Mouse (Mus musculus) heart, embryonic 11.5 days (tissue): ENCODE data around the gene Fxyd5. TPM values are rescaled to one million over a fixed set of nuclear protein-coding genes. Genes with fewer than 3 reads are reported as not detected.
A peak's percentile ranks its signal among the peaks of the same experiment; 100 is the strongest.

Experiments used
- ATAC-seq: fragments of 200-750 bp; cut with Nextera tagmentation; replicated peaks from 2 replicates; pipeline ENCODE4 v1.8.0; 2017; ENCODE audit warnings: moderate library complexity; ENCODE audit not compliant: insufficient number of reproducible peaks, low FRiP score, low TSS enrichment
- H3K27ac ChIP-seq: fragments of 300-500 bp; sonication (generic); 2 replicates; pipeline ENCODE4 v1.5.1; 2014; ENCODE audit warnings: mild to moderate bottlenecking, low read depth, low read length
- H3K27me3 ChIP-seq: fragments of 300-500 bp; sonication (generic); 2 replicates; pipeline ENCODE4 v1.6.1; 2014; ENCODE audit warnings: mild to moderate bottlenecking, low read length, mixed read lengths; ENCODE audit not compliant: control insufficient read depth, insufficient read depth
- H3K36me3 ChIP-seq: fragments of 300-500 bp; sonication (generic); 2 replicates; pipeline ENCODE4 v1.6.1; 2014; ENCODE audit warnings: mild to moderate bottlenecking, low read length, moderate library complexity, mixed read lengths; ENCODE audit not compliant: control insufficient read depth, insufficient read depth
- H3K4me1 ChIP-seq: fragments of 300-500 bp; sonication (generic); 2 replicates; pipeline ENCODE4 v1.6.1; 2014; ENCODE audit warnings: low read length; ENCODE audit not compliant: control insufficient read depth, insufficient read depth
- H3K4me2 ChIP-seq: fragments of 300-500 bp; sonication (generic); 2 replicates; pipeline ENCODE4 v1.6.1; 2014; ENCODE audit warnings: mild to moderate bottlenecking, moderate library complexity
- H3K4me3 ChIP-seq: fragments of 300-500 bp; sonication (generic); 2 replicates; pipeline ENCODE4 v1.5.1; 2014; ENCODE audit warnings: low read depth, low read length
- H3K9ac ChIP-seq: fragments of 300-500 bp; sonication (generic); 2 replicates; pipeline ENCODE4 v1.6.1; 2014; ENCODE audit warnings: mild to moderate bottlenecking, low read depth, low read length, moderate library complexity
- H3K9me3 ChIP-seq: fragments of 300-500 bp; sonication (generic); replicated peaks from 2 replicates; pipeline ENCODE4 v1.6.1; 2016; ENCODE audit warnings: low read length; ENCODE audit not compliant: control insufficient read depth
- WGBS: fragments of 180-500 bp; shearing (Covaris S2); extraction: QIAGEN DNeasy Blood & Tissue Kit; methylation state at CpG from one replicate; pipeline ENCODE4 v1.1.7; 2014; ENCODE audit not compliant: insufficient replicate concordance; 5-methylcytosine and 5-hydroxymethylcytosine counted together
- polyA plus RNA-seq: library from polyadenylated mRNA; unstranded; fragments of >200 nt; fragmentation: Nextera tagmentation; extraction: Ambion mirVana; gene quantifications from 2 replicates; pipeline ENCODE4 v1.2.1, GENCODE M21; 2014

Gene Fxyd5
- polyA plus RNA-seq, 1 experiment from 2014 or later = 38.5 TPM

- Histone ChIP-seq H3K4me1 (no peaks in the 10 kb centered on the region), H3K27me3 (no peaks in the 10 kb centered on the region; the same call in 1 of the 2 replicates), H3K9ac (no peak overlapping the region), H3K4me3 (no peak overlapping the region), H3K4me2 (no peak overlapping the region), H3K36me3 (no peaks in the 10 kb centered on the region), H3K27ac (no peak overlapping the region), H3K9me3 (no peaks in the 10 kb centered on the region)
- no peak for ATAC-seq
These were observed 39.8 kb upstream of the Fxyd5 start for GRCm38 (mm10) chr7:31082106-31082505.

GRCm38 (mm10) chr7:31081106-31081505 is 38.8 kb upstream of the Fxyd5 start:
- Histone ChIP-seq H3K9ac (no peak overlapping the region), H3K4me3 (no peak overlapping the region), H3K4me2 (no peak overlapping the region), H3K27me3 (no peaks in the 10 kb centered on the region; the same call in 1 of the 2 replicates), H3K9me3 (no peaks in the 10 kb centered on the region), H3K4me1 (no peaks in the 10 kb centered on the region), H3K36me3 (no peaks in the 10 kb centered on the region), H3K27ac (no peak overlapping the region)
- 37% methylated on average over 1 of the region's 1 CpGs for WGBS
- ATAC-seq = no peak

GRCm38 (mm10) chr7:31080611-31081010 is 38.3 kb upstream of the Fxyd5 start:
- no peak for ATAC-seq
- WGBS = 56% methylated on average over 3 of the region's 3 CpGs
- H3K9me3 ChIP-seq = no peaks in the 10 kb centered on the region
- H3K27ac ChIP-seq = no peak overlapping the region
- no peaks in the 10 kb centered on the region for H3K36me3 ChIP-seq
- no peaks in the 10 kb centered on the region for H3K4me1 ChIP-seq
- H3K4me2 ChIP-seq = no peak overlapping the region
- H3K27me3 ChIP-seq = no peaks in the 10 kb centered on the region; the same call in 1 of the 2 replicates
- no peak overlapping the region for H3K9ac ChIP-seq
- no peak overlapping the region for H3K4me3 ChIP-seq

GRCm38 (mm10) chr7:31079670-31080069 is 37.4 kb upstream of the Fxyd5 start:
- no peak for ATAC-seq
- H3K9me3 ChIP-seq = no peaks in the 10 kb centered on the region
- H3K4me3 ChIP-seq = no peak overlapping the region
- H3K27ac ChIP-seq = no peak overlapping the region
- H3K27me3 ChIP-seq = no peaks in the 10 kb centered on the region; the same call in 1 of the 2 replicates
- H3K9ac ChIP-seq = no peak overlapping the region
- no peaks in the 10 kb centered on the region for H3K36me3 ChIP-seq
- H3K4me2 ChIP-seq = no peak overlapping the region
- H3K4me1 ChIP-seq = no peaks in the 10 kb centered on the region
- 87% methylated on average over 8 of the region's 8 CpGs for WGBS

GRCm38 (mm10) chr7:31077885-31078445 is 35.7 kb upstream of the Fxyd5 start:
- H3K4me1 ChIP-seq = no peaks in the 10 kb centered on the region
- ATAC-seq = 0 out of 2 replicates have a peak, but pooled peaks have one; percentile 25
- H3K36me3 ChIP-seq = no peaks in the 10 kb centered on the region
- no peak overlapping the region for H3K4me2 ChIP-seq
- no peak overlapping the region for H3K4me3 ChIP-seq
- no peak overlapping the region for H3K27ac ChIP-seq
- H3K9me3 ChIP-seq = no peaks in the 10 kb centered on the region
- no peaks in the 10 kb centered on the region; the same call in 1 of the 2 replicates for H3K27me3 ChIP-seq
- no peak overlapping the region for H3K9ac ChIP-seq
- WGBS = 32% methylated on average over 5 of the region's 5 CpGs

- no peak overlapping the region for H3K27ac ChIP-seq
- H3K4me3 ChIP-seq = no peak overlapping the region
- H3K36me3 ChIP-seq = no peaks in the 10 kb centered on the region
- no peaks in the 10 kb centered on the region for H3K9me3 ChIP-seq
- no peak overlapping the region for H3K9ac ChIP-seq
- H3K4me2 ChIP-seq = no peak overlapping the region
- 56% methylated on average over 6 of the region's 6 CpGs for WGBS
- no peaks in the 10 kb centered on the region for H3K4me1 ChIP-seq
- no peak for ATAC-seq
- H3K27me3 ChIP-seq = no peaks in the 10 kb centered on the region; the same call in 1 of the 2 replicates
These were observed 35.2 kb upstream of the Fxyd5 start for GRCm38 (mm10) chr7:31077470-31077869.

- no peaks in the 10 kb centered on the region for H3K36me3 ChIP-seq
- H3K4me2 ChIP-seq = no peak within 1 kb of the TSS
- H3K9me3 ChIP-seq = no peaks in the 10 kb centered on the region
- no peaks in the 10 kb centered on the region for H3K4me1 ChIP-seq
- WGBS = 43% methylated on average over 5 of the region's 5 CpGs
- no peaks in the 10 kb centered on the region; the same call in 1 of the 2 replicates for H3K27me3 ChIP-seq
- no peak within 1 kb of the TSS for H3K4me3 ChIP-seq
- H3K27ac ChIP-seq = no peak within 1 kb of the TSS
- ATAC-seq = no peak
- H3K9ac ChIP-seq = no peak within 1 kb of the TSS
These were observed 34.2 kb upstream of the Fxyd5 start, which contains the start of gene Fxyd3 for GRCm38 (mm10) chr7:31076492-31076891. Gene Fxyd3, minus strand, starts transcription at chr7:31076704.

- no peaks in the 10 kb centered on the region for H3K36me3 ChIP-seq
- H3K4me2 ChIP-seq = no peak overlapping the region
- H3K27ac ChIP-seq = no peak overlapping the region
- H3K4me3 ChIP-seq = no peak overlapping the region
- no peak overlapping the region for H3K9ac ChIP-seq
- H3K4me1 ChIP-seq = no peaks in the 10 kb centered on the region; the same call in 1 of the 2 replicates
- 76% methylated on average over 5 of the region's 5 CpGs for WGBS
- no peak for ATAC-seq
- peaks cover 2% of the 10 kb centered on the region; the same call in 1 of the 2 replicates for H3K27me3 ChIP-seq
- H3K9me3 ChIP-seq = no peaks in the 10 kb centered on the region
These were observed 32.4 kb upstream of the Fxyd5 start for GRCm38 (mm10) chr7:31074713-31075069.

- H3K9me3 ChIP-seq = no peaks in the 10 kb centered on the region
- peaks cover 2% of the 10 kb centered on the region; the same call in 1 of the 2 replicates for H3K27me3 ChIP-seq
- H3K9ac ChIP-seq = no peak overlapping the region
- no peak overlapping the region for H3K4me3 ChIP-seq
- H3K4me2 ChIP-seq = no peak overlapping the region
- no peaks in the 10 kb centered on the region; the same call in 1 of the 2 replicates for H3K4me1 ChIP-seq
- no peaks in the 10 kb centered on the region for H3K36me3 ChIP-seq
- WGBS = 75% methylated on average over 7 of the region's 7 CpGs
- no peak overlapping the region for H3K27ac ChIP-seq
- ATAC-seq = no peak
These were observed 31.9 kb upstream of the Fxyd5 start for GRCm38 (mm10) chr7:31074061-31074712.
